Mouse (Mus musculus) Patski (cell line): ENCODE measurements around the gene Pxn. TPM values are rescaled to one million over a fixed set of nuclear protein-coding genes. Genes with fewer than 3 reads are reported as not detected.
"Not testable (repeated sequence)": the region's sequence is repeated elsewhere in the genome, so short reads cannot be mapped to it uniquely, and the experiment has no call there.

ENCODE experiments used
- ATAC-seq: fragments of 100-300 bp; one replicate; pipeline ENCODE4 v1.8.0; 2021
- CTCF ChIA-PET: fragments of 350-600 bp; sonication (Branson Sonifier 250); formaldehyde crosslinking; loops from one replicate; lab custom pipeline; 2022; ENCODE audit warnings: inconsistent platforms; lab: Charles Lee
- POLR2A ChIA-PET: fragments of 350-600 bp; sonication (Branson Sonifier 250); formaldehyde crosslinking; loops from one replicate; lab custom pipeline; 2022; ENCODE audit warnings: antibody characterized with exemption, inconsistent platforms; lab: Charles Lee
- DNase-seq: peaks from one replicate; pipeline ENCODE4 v3.0.0-alpha.2; 2011; ENCODE audit warnings: low read depth, low spot score
- H3K27me3 ChIP-seq: fragments of 371-371 bp; one replicate; pipeline ENCODE4 v1.5.1; 2021
- CTCF ChIP-seq: fragments of 100-300 bp; IDR thresholded peaks from one replicate; pipeline ENCODE4 v1.5.1; 2021
- in situ Hi-C: fragments of 300-500 bp; cut with MboI; formaldehyde crosslinking; loops from 3 replicates; pipeline ENCODE4 v1.11.1; 2018; ENCODE audit warnings: low pct_unique_long_range_greater_than_20kb, mixed read lengths
- polyA plus RNA-seq: library from polyadenylated mRNA; unstranded; gene quantifications from one replicate; pipeline ENCODE4 v1.2.3, GENCODE M21; 2021

Pxn gene
- polyA plus RNA-seq, 1 experiment from 2014 or later, result 136 TPM

DNA sequence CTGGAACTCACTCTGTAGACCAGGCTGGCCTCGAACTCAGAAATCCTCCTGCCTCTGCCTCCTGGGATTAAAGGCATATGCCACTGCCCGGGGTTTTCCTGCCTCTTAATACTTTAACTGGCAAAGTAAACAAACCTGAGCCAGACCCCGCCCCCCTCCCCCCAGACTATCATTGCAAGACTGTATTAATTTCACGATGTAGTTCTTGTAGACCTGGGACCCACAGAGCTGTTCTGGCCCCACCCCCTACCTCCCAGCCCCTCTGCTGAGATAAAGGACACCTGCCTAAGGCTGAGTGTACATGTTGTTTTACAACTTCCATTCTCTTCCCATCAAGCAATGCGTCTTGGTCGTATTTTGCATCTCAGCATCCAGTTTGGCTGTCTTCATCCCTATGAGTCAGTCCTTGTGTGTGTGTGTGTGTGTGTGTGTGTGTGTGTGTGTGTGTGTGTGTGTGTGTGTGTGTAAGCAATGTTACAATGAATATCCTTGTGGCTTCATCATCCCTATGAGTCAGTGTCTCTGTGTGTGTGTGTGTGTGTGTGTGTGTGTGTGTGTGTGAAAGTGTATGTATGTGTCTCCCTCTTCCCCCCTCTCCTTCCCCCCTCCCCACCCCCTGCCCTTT, 13.7 kb upstream of the Pxn start:
- DNase-seq, result no peak

DNA sequence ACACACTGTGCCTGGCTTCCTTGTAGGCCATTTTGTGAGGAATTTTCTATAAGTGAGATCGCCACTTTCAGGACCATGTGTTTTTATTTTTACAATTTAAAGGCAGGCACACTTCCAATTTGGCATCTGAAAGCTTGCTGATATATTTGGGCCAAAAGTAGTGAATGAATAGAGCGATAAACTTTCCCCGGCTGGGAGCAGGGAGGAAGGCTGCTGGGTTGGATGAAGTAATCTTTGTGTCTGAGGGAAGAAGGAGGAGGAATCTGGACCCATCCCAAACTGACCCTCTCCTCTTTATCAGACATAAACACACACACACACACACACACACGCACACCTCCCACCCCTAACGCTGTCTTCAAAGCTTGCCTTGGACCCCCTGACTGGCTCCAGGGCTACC, 13.0 kb upstream of the Pxn start:
- in situ Hi-C loops, result no loop called here
- POLR2A ChIA-PET, result interaction anchor here (0.6 to 1.7 kb wide), 3 partner anchors 10 to 71 kb away, joined by 3 to 4 read pairs (median 4); no protein-coding TSS in a partner anchor
- H3K27me3 ChIP-seq, result no peaks in the 10 kb centered on the region
- no peak for TF ChIP-seq CTCF
- DNase-seq, result no peak
- no peak for ATAC-seq
- CTCF ChIA-PET, result interaction anchor here (2.0 to 2.8 kb wide), 2 partner anchors 10 to 45 kb away, joined by 7 to 9 read pairs; no protein-coding TSS in a partner anchor

More for the DNA sequence above, 13.7 kb upstream of the Pxn start:
- no peaks in the 10 kb centered on the region for H3K27me3 ChIP-seq
- ChIA-PET POLR2A (interaction anchor here (0.6 to 1.7 kb wide), 7 partner anchors 10 to 254 kb away, joined by 3 to 4 read pairs (median 3); partner anchors contain the start of gene Rplp0), CTCF (interaction anchor here (1.0 to 2.8 kb wide), 4 partner anchors 11 to 63 kb away, joined by 4 to 9 read pairs (median 6); no protein-coding TSS in a partner anchor)
- TF ChIP-seq CTCF, result no peak
- ATAC-seq, result no peak
- in situ Hi-C loops, result no loop called here

DNA sequence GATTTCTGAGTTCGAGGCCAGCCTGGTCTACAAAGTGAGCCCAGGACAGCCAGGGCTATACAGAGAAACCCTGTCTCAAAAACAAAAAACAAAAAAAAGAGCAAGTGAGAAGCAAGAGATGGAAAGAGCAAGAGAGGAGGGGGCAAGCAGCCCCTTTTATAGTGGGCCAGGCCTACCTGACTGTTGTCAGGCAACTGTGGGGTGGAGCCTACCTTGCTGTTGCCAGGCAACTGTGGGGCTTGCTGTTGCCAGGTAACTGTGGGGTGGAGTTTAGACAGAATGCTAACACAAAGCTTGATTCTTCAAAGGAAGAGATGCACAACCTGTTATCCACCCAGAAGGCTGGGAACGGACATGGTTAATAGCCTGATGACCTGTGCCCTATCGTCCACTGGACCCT, 10.9 kb upstream of the Pxn start:
- H3K27me3 ChIP-seq, in situ Hi-C loops, DNase-seq, ATAC-seq: not testable (repeated sequence)
- ChIA-PET CTCF (interaction anchor here (0.9 to 1.4 kb wide), 3 partner anchors 43 to 65 kb away, joined by 3 to 7 read pairs (median 3); no protein-coding TSS in a partner anchor), POLR2A (interaction anchor here (0.5 kb wide), 1 partner anchor 12 kb away, joined by 4 read pairs; no protein-coding TSS in a partner anchor)

DNA sequence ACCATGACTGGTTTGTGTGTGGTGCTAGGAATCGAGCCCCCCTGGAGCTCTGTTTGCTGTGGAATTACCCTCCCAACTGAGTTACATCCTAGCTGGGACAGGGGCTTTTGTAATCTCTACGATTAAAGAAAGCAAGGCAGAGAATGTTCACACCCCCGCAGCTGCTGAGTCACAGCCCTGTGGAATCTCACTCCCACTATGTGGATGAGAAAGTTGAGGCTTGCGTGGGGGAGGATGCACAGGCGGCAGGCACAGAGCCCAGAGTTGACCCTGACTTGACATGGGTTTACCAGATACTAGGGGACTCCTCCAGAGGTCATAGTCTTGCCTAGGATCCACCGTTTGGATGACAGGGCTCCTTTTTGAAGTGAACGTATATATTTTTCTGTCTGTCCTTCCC, 9.4 kb upstream of the Pxn start:
- no peaks in the 10 kb centered on the region for H3K27me3 ChIP-seq
- in situ Hi-C loops, result no loop called here
- DNase-seq (no peak), ATAC-seq (no peak)
- ChIA-PET POLR2A (interaction anchor here (0.7 kb wide), 1 partner anchor 36 kb away, joined by 3 read pairs; no protein-coding TSS in a partner anchor), CTCF (interaction anchor here (1.4 kb wide), 1 partner anchor 41 kb away, joined by 7 read pairs; no protein-coding TSS in a partner anchor)
- TF ChIP-seq CTCF, result no peak

DNA sequence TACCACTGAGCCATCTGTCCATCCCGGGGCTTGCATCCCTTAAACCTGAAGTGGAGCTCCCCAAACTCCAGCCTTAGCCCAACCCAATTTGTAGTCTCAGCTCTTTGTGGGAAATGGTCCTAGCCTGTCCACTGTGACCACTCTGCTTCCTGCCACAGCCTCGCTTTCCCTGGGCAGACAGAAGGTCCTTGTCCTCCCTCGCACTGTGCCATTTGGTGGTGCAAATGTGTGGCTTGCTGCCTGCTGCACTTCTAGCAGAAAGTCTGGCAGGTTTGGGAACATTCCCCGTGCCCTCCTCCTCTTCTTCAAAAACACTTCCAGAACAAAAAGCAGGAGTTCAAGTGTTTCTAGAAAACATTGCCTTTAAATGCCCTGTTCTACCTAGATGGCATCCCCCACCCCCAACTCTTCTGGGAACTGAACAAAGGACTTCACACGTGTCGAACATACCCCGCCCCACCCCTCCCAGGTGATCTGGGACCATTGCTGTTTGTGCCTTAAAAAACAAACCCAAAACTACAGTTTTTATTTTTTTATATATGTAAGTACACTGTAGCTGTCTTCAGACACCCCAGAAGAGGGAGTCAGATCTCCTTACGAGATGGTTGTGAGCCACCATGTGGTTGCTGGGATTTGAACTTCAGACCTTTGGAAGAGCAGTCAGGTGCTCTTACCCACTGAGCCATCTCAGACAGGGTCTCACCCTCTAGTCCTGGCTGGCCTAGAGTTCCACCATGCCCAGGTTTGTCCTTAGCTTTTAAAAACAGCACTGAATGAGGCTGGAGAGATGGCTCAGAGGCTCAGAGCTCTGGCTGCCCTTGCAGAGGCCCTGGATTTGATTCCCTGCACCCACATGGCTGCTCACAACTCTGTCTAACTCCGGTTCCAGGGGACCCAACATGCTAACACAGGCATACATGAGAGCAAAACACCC, 7.9 kb upstream of the Pxn start:
- in situ Hi-C loops, result no loop called here
- POLR2A ChIA-PET, result no interaction called here
- DNase-seq (no peak), ATAC-seq (no peak)
- CTCF ChIA-PET, result interaction anchor here (1.2 kb wide), 1 partner anchor 40 kb away, joined by 4 read pairs; no protein-coding TSS in a partner anchor
- no peak for TF ChIP-seq CTCF
- H3K27me3 ChIP-seq, result no peaks in the 10 kb centered on the region

DNA sequence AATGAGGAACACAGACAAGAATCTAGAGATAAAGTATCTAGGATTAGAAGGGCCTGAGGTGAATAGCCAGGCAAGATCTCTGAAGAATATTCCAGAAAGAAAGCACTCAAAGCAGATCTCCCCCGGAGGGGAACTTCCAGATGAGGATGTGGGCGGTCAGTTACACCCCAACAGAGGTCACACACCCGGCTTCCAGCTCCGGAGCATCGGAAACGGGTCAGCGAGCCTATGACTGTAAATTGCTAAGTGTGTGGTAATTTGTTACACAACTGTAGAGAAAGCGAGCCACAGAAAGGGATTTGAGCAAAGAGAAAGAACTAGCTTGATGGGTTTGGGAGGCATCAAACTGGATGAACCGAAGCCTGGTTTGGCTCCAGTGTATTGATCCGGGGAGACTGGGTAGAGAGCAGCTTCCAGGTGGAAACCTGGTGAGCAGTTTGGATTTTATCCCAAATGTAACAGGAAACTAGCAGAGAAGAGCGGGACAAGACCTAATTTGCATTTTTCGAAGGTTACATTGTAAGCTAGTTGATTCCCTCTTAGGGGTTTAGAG, 6.0 kb upstream of the Pxn start:
- no peak for TF ChIP-seq CTCF
- ChIA-PET POLR2A (no interaction called here), CTCF (interaction anchor here (12.8 kb wide), 1 partner anchor 38 kb away, joined by 160 read pairs; no protein-coding TSS in a partner anchor)
- in situ Hi-C loops, result loop anchor here (5.0 to 25.0 kb wide), 2 partner anchors 37 to 1513 kb away; partner anchors contain the start of gene Ssh1
- DNase-seq (no peak), ATAC-seq (no peak)
- H3K27me3 ChIP-seq, result no peaks in the 10 kb centered on the region

DNA sequence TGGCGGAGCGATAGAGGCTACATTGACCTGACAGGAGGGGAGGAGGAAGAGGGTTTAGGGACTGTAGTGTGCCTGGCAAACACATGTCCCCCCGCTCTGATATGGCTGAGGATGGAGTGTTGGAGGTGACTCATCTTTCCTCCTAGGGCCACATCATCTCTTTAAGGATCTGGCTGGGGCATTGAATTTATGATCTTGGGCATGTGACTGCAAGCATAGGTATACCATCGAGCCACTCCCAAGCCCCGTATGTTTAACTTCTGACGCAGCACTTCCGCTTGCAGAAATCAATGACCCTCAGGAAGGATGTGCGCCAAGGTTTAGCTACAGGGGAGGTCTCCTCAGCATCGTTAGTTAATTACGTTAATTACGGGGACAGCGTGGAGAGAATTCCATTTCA, 3.4 kb upstream of the Pxn start:
- ChIA-PET POLR2A (interaction anchor here (0.6 to 1.3 kb wide), 3 partner anchors 10 to 40 kb away, joined by 3 to 5 read pairs (median 4); no protein-coding TSS in a partner anchor), CTCF (interaction anchor here (2.7 to 12.8 kb wide), 2 partner anchors 11 to 36 kb away, joined by 9 to 160 read pairs; no protein-coding TSS in a partner anchor)
- no peak for DNase-seq
- no peaks in the 10 kb centered on the region for H3K27me3 ChIP-seq
- TF ChIP-seq CTCF, result no peak
- in situ Hi-C loops, result loop anchor here (5.0 to 25.0 kb wide), 2 partner anchors 34 to 1516 kb away; partner anchors contain the start of gene Ssh1
- no peak for ATAC-seq

DNA sequence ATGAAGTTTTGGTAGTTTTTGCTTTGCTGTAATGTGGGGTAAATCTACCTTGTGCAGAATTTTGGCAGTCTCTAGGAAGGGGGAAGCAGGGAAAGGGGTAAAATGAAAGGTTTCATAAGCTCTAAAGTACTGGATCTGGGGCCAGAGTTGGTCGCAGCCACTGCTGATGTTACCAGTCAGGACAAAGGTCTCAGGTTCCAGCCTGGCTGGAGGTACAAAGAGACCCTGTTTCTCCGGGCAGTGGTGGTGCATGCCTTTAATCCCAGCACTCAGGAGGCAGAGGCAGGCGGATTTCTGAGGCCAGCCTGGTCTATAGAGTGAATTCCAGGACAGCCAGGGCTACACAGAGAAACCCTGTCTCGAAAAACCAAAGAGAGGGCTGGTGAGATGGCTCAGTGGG, 859 bp upstream of the Pxn start:
- H3K27me3 ChIP-seq, ATAC-seq, DNase-seq: not testable (repeated sequence)
- CTCF ChIA-PET, result interaction anchor here (12.8 kb wide), 1 partner anchor 33 kb away, joined by 160 read pairs; no protein-coding TSS in a partner anchor
- POLR2A ChIA-PET, result interaction anchor here (0.6 to 7.4 kb wide), 4 partner anchors 12 to 72 kb away, joined by 3 to 80 read pairs (median 4); no protein-coding TSS in a partner anchor
- in situ Hi-C loops, result loop anchor here (25.0 kb wide), 1 partner anchor 1518 kb away; the partner anchor contains the start of gene Ssh1

DNA sequence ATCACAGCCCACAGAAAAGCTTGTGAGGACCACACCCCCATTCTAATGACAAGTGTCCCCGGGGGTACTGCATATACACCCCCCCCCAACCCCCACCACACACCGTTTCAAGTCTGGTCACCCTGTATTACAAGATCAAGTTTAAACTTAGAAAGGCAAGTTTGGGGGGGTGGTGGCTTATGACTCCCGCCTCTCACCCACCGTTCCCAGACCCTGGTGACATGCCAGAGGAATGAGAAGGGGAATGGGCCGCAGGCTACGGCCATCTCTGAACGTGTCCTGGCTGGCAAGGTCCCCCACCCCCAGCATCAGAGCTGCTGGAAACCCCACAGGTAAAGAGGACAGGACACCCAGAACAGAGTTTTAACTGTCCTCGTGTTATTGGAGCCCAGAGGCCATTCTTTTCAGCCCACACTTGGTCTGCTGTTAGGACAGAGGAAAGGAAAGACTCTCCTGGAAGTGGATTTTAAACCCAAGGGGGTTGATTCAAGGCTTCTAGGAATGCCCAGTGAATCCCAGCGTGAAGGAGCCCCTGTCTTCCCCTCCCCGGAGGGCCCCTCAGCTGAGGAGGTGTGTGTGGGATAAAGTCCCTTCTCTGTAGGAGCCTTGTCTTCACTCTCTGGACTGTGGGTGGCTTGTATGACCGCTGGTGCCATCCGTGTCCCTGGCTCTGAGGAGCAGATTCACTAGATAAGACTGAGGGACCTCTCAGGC, 948 bp downstream of the Pxn start:
- ChIA-PET CTCF (interaction anchor here (0.6 to 12.8 kb wide), 8 partner anchors 11 to 79 kb away, joined by 3 to 160 read pairs (median 11); no protein-coding TSS in a partner anchor), POLR2A (interaction anchor here (0.6 to 7.4 kb wide), 12 partner anchors 12 to 310 kb away, joined by 3 to 80 read pairs (median 4); partner anchors contain the start of gene Gcn1l1)
- TF ChIP-seq CTCF, result no peak
- DNase-seq (no peak), ATAC-seq (no peak)
- in situ Hi-C loops, result loop anchor here (25.0 kb wide), 1 partner anchor 1520 kb away; the partner anchor contains the start of gene Ssh1
- no peaks in the 10 kb centered on the region for H3K27me3 ChIP-seq
